Mouse (Mus musculus) C2C12 (cell line): ENCODE results near the gene Adarb2. TPM values are rescaled to one million over a fixed set of nuclear protein-coding genes. Genes with fewer than 3 reads are reported as not detected.

ENCODE experiments used
- H3K27me3 ChIP-seq: one replicate; pipeline ENCODE4 v1.6.1; 2011; ENCODE audit not compliant: control insufficient read depth, insufficient read depth, insufficient read length
- H3K36me3 ChIP-seq: one replicate; pipeline ENCODE4 v1.6.1; 2011; ENCODE audit not compliant: control insufficient read depth, insufficient read depth
- H3K4me3 ChIP-seq: one replicate; pipeline ENCODE4 v1.5.1; 2011; ENCODE audit warnings: mild to moderate bottlenecking, control low read depth; ENCODE audit not compliant: poor library complexity, insufficient read depth, severe bottlenecking
- H3K79me2 ChIP-seq: one replicate; pipeline ENCODE4 v1.6.1; 2011; ENCODE audit not compliant: control insufficient read depth, insufficient read depth
- H3K79me3 ChIP-seq: one replicate; pipeline ENCODE4 v1.6.1; 2011; ENCODE audit warnings: low read depth, control low read depth
- H3ac ChIP-seq: one replicate; pipeline ENCODE3; 2011; ENCODE audit warnings: low read depth; ENCODE audit not compliant: control insufficient read depth, insufficient read length
- CEBPB ChIP-seq: IDR thresholded peaks from one replicate; pipeline ENCODE4 v1.6.1; 2011; ENCODE audit warnings: low read depth, mild to moderate bottlenecking, control low read depth, moderate library complexity
- CTCF ChIP-seq: IDR thresholded peaks from one replicate; pipeline ENCODE4 v1.5.1; 2011; ENCODE audit not compliant: control insufficient read depth, insufficient read depth, insufficient read length
- FOSL1 ChIP-seq: IDR thresholded peaks from one replicate; pipeline ENCODE4 v1.8.0; 2011; ENCODE audit warnings: mild to moderate bottlenecking, low read length; ENCODE audit not compliant: poor library complexity, insufficient read depth, severe bottlenecking
- MAX ChIP-seq: IDR thresholded peaks from one replicate; pipeline ENCODE4 v1.6.1; 2011; ENCODE audit warnings: mild to moderate bottlenecking, control low read depth
- MYOD1 ChIP-seq: IDR thresholded peaks from one replicate; pipeline ENCODE4 v1.6.1; 2011; ENCODE audit warnings: low read depth; ENCODE audit not compliant: control insufficient read depth, insufficient read length
- MYOG ChIP-seq: IDR thresholded peaks from one replicate; pipeline ENCODE4 v1.6.1; 2011; ENCODE audit not compliant: control insufficient read depth, insufficient read length; ENCODE audit errors: extremely low read depth
- USF1 ChIP-seq: IDR thresholded peaks from one replicate; pipeline ENCODE4 v1.6.1; 2011; ENCODE audit warnings: low read depth, mild to moderate bottlenecking, control low read depth, moderate library complexity
- polyA plus RNA-seq: library from polyadenylated mRNA; unstranded; fragments of >200 nt; fragmentation: generic; extraction: Trizol; gene quantifications from one replicate; pipeline ENCODE4 v1.2.1, GENCODE M21; 2012; ENCODE audit warnings: missing spikeins

Adarb2 gene
- polyA plus RNA-seq, 1 experiment: 0.01 TPM

DNA sequence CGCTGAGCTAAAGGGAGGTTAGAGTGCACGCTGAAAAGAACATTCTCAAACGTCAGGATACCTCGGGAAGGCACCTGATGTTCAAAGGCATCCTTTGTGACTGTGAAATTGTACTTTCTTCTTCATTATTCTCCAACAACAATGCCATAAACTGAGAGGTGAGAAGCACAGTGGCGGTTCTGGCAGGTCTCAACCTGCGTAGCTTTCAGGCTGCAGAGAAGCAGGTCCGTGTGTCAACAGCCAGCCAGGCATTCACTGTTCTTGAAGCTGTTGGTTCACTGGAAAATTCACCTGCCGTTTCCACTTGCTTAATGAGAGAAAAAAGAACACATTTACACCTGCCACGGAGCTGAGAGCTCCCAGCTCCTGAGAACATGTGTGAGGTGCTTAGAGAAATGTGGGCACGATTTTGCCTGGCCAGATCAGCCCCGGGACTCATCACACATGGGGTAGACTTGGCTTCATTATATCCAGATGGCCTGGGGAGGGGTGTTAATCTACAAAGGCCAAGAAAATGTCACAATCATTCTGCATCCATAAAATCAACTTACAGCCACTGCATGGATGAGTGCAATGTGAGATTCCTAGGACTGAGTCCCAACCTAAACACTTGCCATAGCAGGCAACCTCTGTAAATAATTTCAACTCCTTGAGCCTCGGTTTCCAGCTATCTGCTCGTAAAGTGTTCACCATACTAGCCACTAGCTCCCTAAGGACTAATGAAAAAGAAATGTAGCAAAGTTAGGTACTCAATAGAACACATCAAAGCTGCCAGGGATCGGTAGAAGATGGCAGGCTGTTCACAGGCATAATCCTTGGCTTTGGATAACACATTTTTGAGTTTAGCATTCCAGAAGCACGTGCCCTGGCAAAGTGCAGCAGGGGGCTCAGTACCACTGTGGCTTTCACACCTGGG lies 364.7 kb downstream of the Adarb2 start:
- no peaks in the 10 kb centered on the region for H3K79me2 ChIP-seq
- H3K4me3 ChIP-seq: no peak overlapping the region
- H3K27me3 ChIP-seq: no peaks in the 10 kb centered on the region
- TF ChIP-seq USF1 (no peak), CEBPB (no peak), MAX (no peak), FOSL1 (no peak), CTCF (no peak), MYOG (no peak), MYOD1 (no peak)
- H3K36me3 ChIP-seq: no peaks in the 10 kb centered on the region
- no peak overlapping the region for H3ac ChIP-seq
- no peaks in the 10 kb centered on the region for H3K79me3 ChIP-seq

DNA sequence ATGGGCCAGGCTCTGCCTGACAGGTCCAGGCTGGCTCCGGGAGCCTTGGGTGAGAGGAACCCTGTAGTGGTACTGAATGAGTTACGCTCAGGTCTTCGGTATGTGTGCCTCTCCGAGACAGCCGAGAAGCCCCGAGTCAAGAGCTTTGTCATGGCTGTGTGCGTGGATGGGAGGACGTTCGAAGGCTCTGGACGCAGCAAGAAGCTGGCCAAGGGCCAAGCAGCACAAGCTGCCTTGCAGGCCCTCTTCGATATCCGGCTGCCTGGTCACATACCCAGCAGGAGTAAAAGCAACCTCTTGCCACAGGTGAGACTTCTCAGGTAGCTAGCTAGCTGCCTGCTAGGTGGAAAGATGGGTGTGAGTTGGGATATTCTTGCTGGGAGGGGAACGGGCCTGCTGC lies 367.6 kb downstream of the Adarb2 start:
- no peaks in the 10 kb centered on the region for H3K79me2 ChIP-seq
- no peaks in the 10 kb centered on the region for H3K36me3 ChIP-seq
- H3K79me3 ChIP-seq: no peaks in the 10 kb centered on the region
- TF ChIP-seq CTCF (no peak), FOSL1 (no peak), MYOG (no peak), CEBPB (no peak), MYOD1 (no peak), USF1 (no peak), MAX (no peak)
- no peaks in the 10 kb centered on the region for H3K27me3 ChIP-seq
- no peak overlapping the region for H3ac ChIP-seq
- H3K4me3 ChIP-seq: no peak overlapping the region

DNA sequence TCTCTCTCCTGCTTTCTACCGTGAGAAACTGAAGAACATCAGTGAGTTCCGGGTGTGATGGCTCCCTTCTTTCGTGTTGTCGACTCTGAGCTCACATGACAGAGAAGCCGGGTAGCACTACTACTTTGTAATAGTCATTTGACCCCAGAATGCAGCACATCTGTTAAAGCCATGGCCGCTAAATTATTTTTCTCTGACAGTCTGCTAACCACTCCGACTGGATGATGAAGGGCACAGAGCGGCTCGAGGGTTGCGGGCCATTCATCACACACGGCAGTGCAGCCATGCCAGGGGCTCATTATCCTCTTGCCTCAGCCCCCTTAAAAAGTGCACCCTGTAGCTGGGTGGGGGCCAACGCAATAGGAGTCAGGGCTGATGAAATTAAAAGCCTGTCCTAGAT lies 371.2 kb downstream of the Adarb2 start:
- Histone ChIP-seq H3K79me3 (no peaks in the 10 kb centered on the region), H3K79me2 (no peaks in the 10 kb centered on the region), H3K27me3 (no peaks in the 10 kb centered on the region), H3K36me3 (no peaks in the 10 kb centered on the region), H3K4me3 (no peak overlapping the region), H3ac (no peak overlapping the region)
- TF ChIP-seq USF1 (no peak), MYOD1 (no peak), FOSL1 (no peak), MAX (no peak), MYOG (no peak), CEBPB (no peak), CTCF (no peak)

DNA sequence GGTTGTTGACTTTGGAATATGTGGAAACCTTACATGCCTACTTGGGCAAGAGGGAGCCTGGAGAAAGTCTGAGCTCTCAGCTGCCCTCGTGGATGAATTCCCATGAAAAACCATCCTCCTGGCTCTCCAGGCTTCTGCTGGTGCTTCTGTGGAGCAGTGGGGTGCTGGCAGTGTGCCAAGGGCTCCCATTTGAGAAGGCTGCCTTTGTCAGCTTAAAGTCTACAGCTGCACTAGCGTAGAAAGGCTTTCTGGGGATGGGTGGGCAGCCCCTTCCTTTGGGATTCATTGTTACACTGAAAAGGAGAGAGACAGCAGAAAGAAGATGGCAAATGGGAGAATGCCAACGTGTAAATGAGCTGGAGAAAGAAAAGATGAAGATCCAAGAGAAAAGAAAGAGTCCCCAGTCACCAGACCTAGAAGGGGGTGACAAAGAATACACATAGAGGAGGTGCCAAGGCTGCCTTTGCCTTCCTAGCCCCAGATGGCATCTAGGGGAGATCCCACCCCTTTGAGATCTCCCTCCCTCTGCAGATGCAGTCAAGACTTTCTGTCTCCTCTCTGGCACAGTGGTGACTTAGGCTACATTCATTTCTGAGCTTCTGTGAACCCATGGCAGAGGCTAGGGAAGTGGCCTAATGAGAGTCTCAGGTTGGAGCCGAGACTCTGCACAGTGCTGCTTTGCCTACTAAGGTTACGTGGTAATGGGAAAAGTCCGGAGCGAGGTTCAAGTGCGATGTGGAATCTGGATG lies 381.8 kb downstream of the Adarb2 start:
- no peaks in the 10 kb centered on the region for H3K79me3 ChIP-seq
- no peak overlapping the region for H3ac ChIP-seq
- H3K4me3 ChIP-seq: no peak overlapping the region
- TF ChIP-seq USF1 (no peak), CTCF (no peak), MAX (no peak), FOSL1 (no peak), CEBPB (no peak), MYOG (no peak), MYOD1 (no peak)
- H3K27me3 ChIP-seq: no peaks in the 10 kb centered on the region
- H3K36me3 ChIP-seq: no peaks in the 10 kb centered on the region
- no peaks in the 10 kb centered on the region for H3K79me2 ChIP-seq

DNA sequence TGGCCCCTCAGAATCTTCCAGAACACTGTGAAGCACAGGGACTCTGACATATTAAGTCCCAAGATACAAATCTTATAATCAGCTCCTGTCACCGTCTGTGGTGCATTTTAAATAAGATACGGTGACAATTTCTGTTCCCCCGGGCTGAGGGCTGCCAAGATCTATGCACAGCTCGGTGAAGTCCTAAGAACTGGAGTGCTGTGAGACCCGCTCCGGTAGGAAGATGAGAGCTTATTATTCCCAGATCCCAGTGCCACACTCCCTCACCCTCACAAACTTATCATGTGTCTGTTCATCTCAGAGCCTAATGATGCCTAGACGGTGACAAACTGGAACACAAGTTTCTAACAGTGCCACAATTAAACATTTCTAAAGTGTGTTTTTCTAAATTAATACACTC lies 384.8 kb downstream of the Adarb2 start:
- Histone ChIP-seq H3K4me3 (no peak overlapping the region), H3K79me3 (no peaks in the 10 kb centered on the region), H3K27me3 (no peaks in the 10 kb centered on the region), H3K36me3 (no peaks in the 10 kb centered on the region), H3K79me2 (no peaks in the 10 kb centered on the region), H3ac (no peak overlapping the region)
- no peak for TF ChIP-seq MYOG
- TF ChIP-seq USF1: no peak
- TF ChIP-seq CEBPB: no peak
- TF ChIP-seq MAX: no peak
- TF ChIP-seq CTCF: no peak
- TF ChIP-seq MYOD1: no peak
- no peak for TF ChIP-seq FOSL1
